Mouse (Mus musculus): ENCODE measurements around the gene Trpm8. TPM values are rescaled to one million over a fixed set of nuclear protein-coding genes. Genes with fewer than 3 reads are reported as not detected.

Gene Trpm8
- polyA plus RNA-seq, 1 experiment from 2014 or later, result 0.01 TPM

DNA sequence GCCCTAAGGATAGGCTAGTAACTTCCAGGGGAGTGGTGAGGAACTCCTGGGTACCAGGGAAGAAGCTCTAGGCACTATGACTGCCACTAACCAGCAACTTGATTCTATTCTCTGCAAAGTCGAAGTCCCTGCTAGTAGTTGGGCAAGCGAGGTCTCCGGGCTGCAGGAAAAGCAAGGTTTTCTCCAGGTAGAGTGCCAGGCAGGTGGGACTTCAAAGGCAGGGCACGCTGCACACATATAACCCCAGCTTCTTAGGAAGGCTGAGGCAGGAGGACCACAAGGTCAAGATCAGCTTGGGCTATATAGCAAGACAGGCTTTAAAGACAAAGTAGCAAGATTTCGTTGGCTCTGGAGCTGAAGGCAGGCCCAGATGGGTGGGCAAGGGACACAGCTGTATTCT lies 13.7 kb upstream of the Trpm8 start:
- in situ Hi-C loops (cut with MboI; ENCODE audit: low pct_unique_long_range_greater_than_20kb), result no loop called here
- DNase-seq (ENCODE audit: low read depth, low spot score) (no peak), ATAC-seq (no peak)
- no peaks in the 10 kb centered on the region for H3K27me3 ChIP-seq
- TF ChIP-seq CTCF (IDR thresholded peaks at IDR 0.05), result no peak
- ChIA-PET CTCF (interaction anchor here (1.1 to 6.8 kb wide), 5 partner anchors 8 to 33 kb away, joined by 3 to 93 read pairs (median 3); partner anchors contain the start of genes Hjurp and Trpm8), POLR2A (interaction anchor here (0.7 to 1.1 kb wide), 2 partner anchors 13 to 1654 kb away, joined by 3 read pairs; no protein-coding TSS in a partner anchor)

DNA sequence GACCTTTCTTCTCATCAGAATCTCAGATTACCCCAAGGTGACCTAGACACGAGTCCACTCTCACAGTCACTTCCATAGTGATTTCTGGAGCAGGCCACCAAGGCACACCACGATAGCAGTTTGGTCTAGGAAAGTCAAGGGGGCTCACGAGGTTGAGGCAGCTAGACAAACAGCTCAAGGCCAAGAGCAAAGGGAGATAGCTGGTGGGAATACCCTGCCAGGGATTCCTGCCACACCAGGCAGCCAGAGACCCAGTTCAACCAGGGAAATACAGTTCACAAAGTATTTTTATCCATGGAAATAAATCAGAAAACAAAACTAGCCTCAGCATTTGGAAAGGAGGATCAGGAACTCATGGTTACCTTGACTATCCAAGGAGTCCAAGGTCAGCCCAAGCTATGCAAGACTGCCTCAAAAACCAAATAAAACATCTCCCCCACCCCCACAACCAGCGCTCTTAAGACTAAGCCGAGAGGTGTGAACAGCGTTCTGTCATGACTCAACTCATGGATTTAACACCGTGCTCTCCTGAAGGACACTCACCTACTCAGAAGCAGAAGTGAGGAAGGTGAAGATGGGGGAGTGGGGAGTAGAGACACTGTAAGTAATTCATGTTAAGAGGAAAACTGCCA lies 13.1 kb upstream of the Trpm8 start:
- no peaks in the 10 kb centered on the region for H3K27me3 ChIP-seq
- ChIA-PET CTCF (interaction anchor here (1.1 to 6.8 kb wide), 6 partner anchors 7 to 56 kb away, joined by 3 to 93 read pairs (median 4); partner anchors contain the start of genes Hjurp and Trpm8), POLR2A (interaction anchor here (0.7 to 1.1 kb wide), 2 partner anchors 12 to 1654 kb away, joined by 3 read pairs; no protein-coding TSS in a partner anchor)
- no peak for TF ChIP-seq CTCF (IDR thresholded peaks at IDR 0.05)
- in situ Hi-C loops (cut with MboI; ENCODE audit: low pct_unique_long_range_greater_than_20kb), result no loop called here
- ATAC-seq, result no peak
- DNase-seq (ENCODE audit: low read depth, low spot score), result no peak

GRCm38 (mm10) chr1:88264869-88265240 lies 12.6 kb upstream of the Trpm8 start:
- ChIA-PET POLR2A (interaction anchor here (0.6 kb wide), 1 partner anchor 64 kb away, joined by 3 read pairs; no protein-coding TSS in a partner anchor), CTCF (interaction anchor here (1.1 to 6.8 kb wide), 6 partner anchors 8 to 56 kb away, joined by 3 to 93 read pairs (median 4); partner anchors contain the start of genes Hjurp and Trpm8)
- DNase-seq (ENCODE audit: low read depth, low spot score) (no peak), ATAC-seq (no peak)
- in situ Hi-C loops (cut with MboI; ENCODE audit: low pct_unique_long_range_greater_than_20kb), result no loop called here
- no peaks in the 10 kb centered on the region for H3K27me3 ChIP-seq
- no peak for TF ChIP-seq CTCF (IDR thresholded peaks at IDR 0.05)

DNA sequence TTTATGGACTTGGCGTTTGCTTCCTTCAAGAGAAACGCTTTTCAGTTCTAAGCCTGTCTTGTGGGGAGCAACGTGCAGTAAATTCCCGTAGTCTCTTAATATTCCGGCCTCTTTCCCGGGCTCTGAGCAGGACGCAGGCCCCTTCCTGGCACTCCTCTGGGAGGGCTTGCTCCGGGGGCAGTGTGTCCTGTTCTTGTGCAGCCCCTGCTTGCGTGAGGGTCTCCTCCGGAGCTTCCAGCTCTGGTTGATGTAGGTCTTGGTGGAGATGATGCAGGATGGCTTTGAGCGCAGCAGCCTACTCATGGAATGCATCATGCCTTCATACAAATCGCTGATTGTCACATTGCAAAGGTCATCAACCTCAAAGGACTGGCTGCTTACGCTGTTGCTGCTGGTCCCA lies 11.3 kb upstream of the Trpm8 start:
- POLR2A ChIA-PET, result interaction anchor here (0.7 to 1.2 kb wide), 2 partner anchors 9 to 11 kb away, joined by 3 read pairs; partner anchors contain the start of genes Hjurp and Trpm8
- no peak for TF ChIP-seq CTCF (IDR thresholded peaks at IDR 0.05)
- in situ Hi-C loops (cut with MboI; ENCODE audit: low pct_unique_long_range_greater_than_20kb), result no loop called here
- CTCF ChIA-PET, result interaction anchor here (0.6 to 6.8 kb wide), 5 partner anchors 9 to 1347 kb away, joined by 4 to 93 read pairs (median 5); partner anchors contain the start of genes Hjurp and Trpm8
- no peaks in the 10 kb centered on the region for H3K27me3 ChIP-seq
- DNase-seq (ENCODE audit: low read depth, low spot score) (no peak), ATAC-seq (no peak)

- in situ Hi-C loops (cut with MboI; ENCODE audit: low pct_unique_long_range_greater_than_20kb), result no loop called here
- H3K27me3 ChIP-seq, result no peaks in the 10 kb centered on the region
- ChIA-PET CTCF (interaction anchor here (6.8 kb wide), 1 partner anchor 9 kb away, joined by 93 read pairs; the partner anchor contains the start of genes Hjurp and Trpm8), POLR2A (no interaction called here)
- DNase-seq (ENCODE audit: low read depth, low spot score) (no peak), ATAC-seq (no peak)
- no peak for TF ChIP-seq CTCF (IDR thresholded peaks at IDR 0.05)
Measured at GRCm38 (mm10) chr1:88267489-88267888, 10.0 kb upstream of the Trpm8 start.

GRCm38 (mm10) chr1:88268070-88268469 lies 9.4 kb upstream of the Trpm8 start:
- CTCF ChIA-PET, result no interaction called here
- POLR2A ChIA-PET, result no interaction called here
- ATAC-seq, result no peak
- in situ Hi-C loops (cut with MboI; ENCODE audit: low pct_unique_long_range_greater_than_20kb), result no loop called here
- no peak for DNase-seq (ENCODE audit: low read depth, low spot score)
- no peak for TF ChIP-seq CTCF (IDR thresholded peaks at IDR 0.05)
- H3K27me3 ChIP-seq, result no peaks in the 10 kb centered on the region

GRCm38 (mm10) chr1:88269539-88270309 lies 7.7 kb upstream of the Trpm8 start:
- POLR2A ChIA-PET, result no interaction called here
- CTCF ChIA-PET, result no interaction called here
- no peak for ATAC-seq

DNA sequence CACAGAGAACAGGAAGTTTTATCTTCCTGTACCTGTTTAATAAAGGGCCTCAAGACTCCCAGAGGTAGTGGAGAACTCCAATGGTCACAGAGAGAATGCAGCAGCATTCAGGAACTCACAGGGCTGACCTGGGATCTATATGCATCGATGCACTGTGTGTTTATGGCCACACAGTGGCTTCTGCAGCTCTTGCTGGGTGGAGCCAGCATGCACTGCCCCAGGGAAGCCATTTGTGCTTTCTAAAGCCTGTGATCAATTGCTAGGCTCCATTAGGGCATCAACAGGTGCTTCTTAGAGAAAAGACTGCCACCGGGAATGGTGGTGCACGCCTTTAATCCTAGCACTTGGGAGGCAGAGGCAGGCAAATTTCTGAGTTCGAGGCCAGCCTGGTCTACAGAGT lies 4.6 kb upstream of the Trpm8 start:
- TF ChIP-seq CTCF (IDR thresholded peaks at IDR 0.05), result no peak
- ChIA-PET CTCF (interaction anchor here (9.1 kb wide), 1 partner anchor 9 kb away, joined by 93 read pairs; no protein-coding TSS in a partner anchor), POLR2A (no interaction called here)
- no peak for ATAC-seq
- no peaks in the 10 kb centered on the region for H3K27me3 ChIP-seq
- in situ Hi-C loops (cut with MboI; ENCODE audit: low pct_unique_long_range_greater_than_20kb), result no loop called here
- DNase-seq (ENCODE audit: low read depth, low spot score), result no peak

More at GRCm38 (mm10) chr1:88269539-88270309, 7.7 kb upstream of the Trpm8 start:
- TF ChIP-seq CTCF (IDR thresholded peaks at IDR 0.05), result no peak
- no peak for DNase-seq (ENCODE audit: low read depth, low spot score)
- H3K27me3 ChIP-seq, result no peaks in the 10 kb centered on the region
- in situ Hi-C loops (cut with MboI; ENCODE audit: low pct_unique_long_range_greater_than_20kb), result no loop called here

DNA sequence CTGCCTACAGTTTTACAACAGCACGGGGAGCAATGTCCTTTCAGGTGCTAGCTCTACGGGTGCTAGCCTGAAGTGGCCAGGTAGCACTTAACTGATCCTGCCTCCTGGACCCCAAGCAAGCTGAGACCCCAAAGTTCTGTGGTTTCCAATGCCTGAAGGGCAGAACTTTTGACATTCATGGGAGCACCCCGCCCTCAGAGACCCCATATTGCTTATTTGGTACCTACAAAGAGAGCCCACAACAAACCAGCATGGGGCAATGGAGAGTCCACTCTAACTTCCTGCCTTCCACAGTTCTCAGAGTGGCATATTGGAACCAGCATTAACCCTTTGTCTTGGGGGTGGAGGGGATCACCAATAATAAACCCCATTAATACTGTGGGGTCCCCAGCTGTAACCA lies 4.1 kb upstream of the Trpm8 start:
- ChIA-PET POLR2A (interaction anchor here (0.8 kb wide), 1 partner anchor 70 kb away, joined by 4 read pairs; no protein-coding TSS in a partner anchor), CTCF (interaction anchor here (9.1 kb wide), 1 partner anchor 9 kb away, joined by 93 read pairs; no protein-coding TSS in a partner anchor)
- H3K27me3 ChIP-seq, result no peaks in the 10 kb centered on the region
- in situ Hi-C loops (cut with MboI; ENCODE audit: low pct_unique_long_range_greater_than_20kb), result no loop called here
- DNase-seq (ENCODE audit: low read depth, low spot score), result no peak
- TF ChIP-seq CTCF (IDR thresholded peaks at IDR 0.05), result no peak
- no peak for ATAC-seq

DNA sequence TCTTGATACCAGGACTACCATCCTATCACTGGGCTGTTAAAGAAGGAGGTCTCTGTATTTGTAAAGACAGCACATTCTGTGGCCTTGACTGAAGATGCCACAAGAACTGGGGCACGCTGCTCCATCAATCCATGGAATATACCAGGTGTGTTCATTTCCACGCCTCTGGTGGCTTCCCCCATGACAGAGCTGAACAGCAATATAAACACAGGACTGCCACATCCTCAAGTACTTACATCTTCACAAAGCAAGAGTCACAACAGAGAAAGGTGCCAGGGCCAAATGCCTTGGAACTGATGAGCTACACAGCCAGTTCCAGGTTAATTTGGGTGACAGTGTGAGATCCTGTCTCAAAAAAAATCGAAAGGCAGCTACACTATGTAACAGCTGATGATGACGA lies 3.6 kb upstream of the Trpm8 start:
- in situ Hi-C loops (cut with MboI; ENCODE audit: low pct_unique_long_range_greater_than_20kb), result no loop called here
- no peak for TF ChIP-seq CTCF (IDR thresholded peaks at IDR 0.05)
- ChIA-PET CTCF (interaction anchor here (9.1 kb wide), 1 partner anchor 10 kb away, joined by 93 read pairs; no protein-coding TSS in a partner anchor), POLR2A (interaction anchor here (0.8 to 2.5 kb wide), 2 partner anchors 12 to 70 kb away, joined by 4 to 7 read pairs; no protein-coding TSS in a partner anchor)
- ATAC-seq (no peak), DNase-seq (ENCODE audit: low read depth, low spot score) (no peak)
- no peaks in the 10 kb centered on the region for H3K27me3 ChIP-seq
